Mouse (Mus musculus) olfactory bulb, adult 2 months (tissue): Measurements from ENCODE around the gene Gm4303.
"Not testable (repeated sequence)": the region's sequence is repeated elsewhere in the genome, so short reads cannot be mapped to it uniquely, and the experiment has no call there.

Source experiments
- CTCF ChIP-seq: fragments of 200-500 bp; IDR thresholded peaks from 2 replicates; pipeline ENCODE4 v1.5.1; 2012; ENCODE audit warnings: low read depth, mild to moderate bottlenecking, low read length, moderate library complexity; ENCODE audit not compliant: insufficient read depth
- POLR2A ChIP-seq: fragments of 200-500 bp; IDR thresholded peaks from 2 replicates; pipeline ENCODE4 v1.6.1; 2012; ENCODE audit warnings: mild to moderate bottlenecking, low read depth, low read length, moderate library complexity; ENCODE audit not compliant: insufficient read depth

DNA sequence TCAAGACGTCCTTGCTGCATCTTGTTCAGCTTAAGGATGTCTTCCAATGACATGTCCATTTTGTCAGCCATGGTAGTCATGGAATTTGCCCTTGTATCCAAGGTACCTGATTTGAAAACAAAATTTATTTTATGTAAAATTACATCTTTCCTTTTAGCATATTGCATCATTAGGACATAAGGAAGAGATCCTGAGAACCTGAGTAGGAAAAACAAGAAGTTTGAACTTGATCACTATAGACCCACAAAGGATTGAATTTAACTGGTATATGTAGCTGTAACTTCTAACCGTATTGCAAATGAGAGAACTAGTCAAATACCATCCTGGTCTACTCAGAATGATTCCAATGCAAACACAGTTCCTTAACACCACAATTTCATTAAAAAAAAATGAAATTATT, 36.7 kb downstream of the Gm4303 start, which contains the start of gene Gm4312:
- TF ChIP-seq CTCF, POLR2A: not testable (repeated sequence)
